Mouse (Mus musculus) layer of hippocampus, adult 9-11 months (tissue): ENCODE measurements around the gene Zfyve21.

ENCODE experiments used
- DNase-seq: peaks from one replicate; pipeline ENCODE4 v3.0.0; 2022

The Zfyve21 gene

DNA sequence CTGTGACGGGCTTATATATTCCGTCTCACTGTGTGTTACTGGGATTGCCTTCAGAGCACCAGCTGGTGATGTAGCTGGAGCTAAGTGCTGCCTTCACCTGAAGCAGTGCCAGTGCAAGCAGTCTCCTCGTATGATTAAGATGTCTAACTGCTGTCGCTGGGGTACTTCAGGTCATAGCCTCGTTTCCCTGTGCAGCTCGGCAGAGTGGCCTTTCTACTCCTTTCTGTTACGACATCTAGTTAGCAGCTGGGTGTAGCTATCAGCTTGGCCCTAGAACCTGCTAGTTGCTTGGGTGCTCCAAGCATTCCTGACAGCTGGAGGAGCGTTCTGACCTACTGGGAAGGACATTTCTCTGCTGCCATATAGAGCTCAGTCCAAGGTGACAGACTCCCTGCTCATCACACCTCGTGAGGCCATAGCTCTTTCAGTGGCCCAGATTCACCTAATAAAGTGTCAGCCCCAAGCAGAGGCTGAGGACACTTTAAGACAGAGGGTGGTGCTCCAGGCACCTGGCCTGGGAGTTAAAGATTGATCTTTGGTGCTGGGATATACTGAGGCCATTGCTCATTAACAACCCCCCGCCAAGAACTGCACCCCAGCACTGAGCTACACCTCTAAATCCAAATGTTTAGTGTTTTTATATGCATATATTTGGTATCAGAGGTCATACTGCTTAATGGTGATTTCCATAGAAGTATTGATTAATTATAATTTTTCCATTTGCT is 13.3 kb upstream of the Zfyve21 start:
- DNase-seq, result no peak

DNA sequence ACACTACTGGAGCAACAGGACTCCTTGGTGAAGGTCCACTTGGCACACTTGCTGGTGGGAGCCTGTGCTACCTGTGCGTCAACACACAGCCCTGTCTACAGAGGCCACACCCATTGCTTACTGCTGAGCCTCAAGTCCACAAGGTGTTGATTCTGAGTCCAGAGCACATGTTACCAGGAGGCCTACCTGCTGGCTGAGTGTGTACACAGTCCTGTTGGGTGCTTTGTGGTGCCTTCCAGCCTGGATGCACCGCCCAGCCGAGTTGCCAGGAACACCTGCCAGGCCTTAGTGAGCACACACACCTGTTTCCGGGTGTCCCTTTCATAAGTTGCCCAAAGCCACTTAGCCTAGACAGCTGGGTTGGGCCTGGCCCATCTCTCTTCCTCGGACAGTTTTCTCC is 10.4 kb upstream of the Zfyve21 start:
- DNase-seq, result no peak

DNA sequence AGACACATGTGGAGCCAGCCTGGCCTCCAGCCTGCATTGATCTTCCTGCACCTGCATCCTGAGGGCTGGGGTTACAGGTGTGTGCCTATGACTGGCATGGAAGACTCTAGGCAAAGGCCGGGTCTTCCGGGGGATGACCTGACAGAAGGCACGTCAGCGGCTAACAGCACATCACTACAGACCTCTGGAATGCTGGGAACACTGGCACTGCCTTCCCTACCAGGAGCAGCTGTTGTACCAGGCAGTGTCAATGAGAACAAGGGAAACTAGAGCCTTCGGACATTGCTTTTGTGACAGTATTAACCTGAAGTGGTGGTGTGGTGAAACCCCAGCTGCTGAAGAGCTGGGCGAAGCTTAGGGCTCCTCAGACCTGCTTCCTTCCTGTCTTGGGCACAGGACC is 5.2 kb upstream of the Zfyve21 start:
- no peak for DNase-seq

DNA sequence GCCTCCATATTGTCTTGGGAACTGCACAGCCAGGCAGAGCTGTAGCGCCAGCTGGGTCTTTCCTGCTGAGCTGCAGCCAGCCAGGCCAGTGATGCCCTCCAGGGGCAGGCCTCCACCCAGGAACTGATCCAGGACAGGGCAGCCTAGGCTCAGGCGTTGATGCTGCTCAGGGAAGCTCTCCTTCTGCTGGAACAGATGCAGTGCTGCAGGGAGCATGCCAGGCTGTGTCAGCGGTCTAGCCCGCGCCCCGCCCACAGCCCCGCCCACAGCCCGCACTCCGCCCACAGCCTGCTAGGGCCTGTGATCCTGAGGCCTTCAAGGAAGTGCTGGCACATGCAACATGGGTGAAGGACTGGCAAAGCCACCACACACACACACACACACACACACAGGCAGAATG is 4.2 kb upstream of the Zfyve21 start:
- DNase-seq, result peak; percentile 86

DNA sequence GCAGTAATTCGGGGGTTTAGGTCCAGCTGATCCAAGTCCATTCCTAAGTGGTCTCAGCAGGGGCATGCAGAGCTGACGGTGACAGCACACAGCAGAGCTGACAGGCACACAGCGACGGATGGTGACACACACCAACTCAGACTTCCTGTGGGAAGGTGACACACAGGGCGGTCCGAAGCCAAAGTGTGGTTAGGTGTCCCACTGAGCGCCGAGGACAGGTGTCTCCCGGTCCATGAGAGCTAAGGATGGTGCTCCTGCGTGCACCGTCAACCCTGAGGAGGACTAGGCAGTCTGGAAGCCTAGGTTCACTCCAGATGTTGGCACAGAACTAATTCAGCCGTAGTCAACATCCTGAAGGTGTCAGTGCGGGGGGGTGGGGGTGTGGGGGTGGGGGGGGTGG is 1.9 kb upstream of the Zfyve21 start:
- no peak for DNase-seq

DNA sequence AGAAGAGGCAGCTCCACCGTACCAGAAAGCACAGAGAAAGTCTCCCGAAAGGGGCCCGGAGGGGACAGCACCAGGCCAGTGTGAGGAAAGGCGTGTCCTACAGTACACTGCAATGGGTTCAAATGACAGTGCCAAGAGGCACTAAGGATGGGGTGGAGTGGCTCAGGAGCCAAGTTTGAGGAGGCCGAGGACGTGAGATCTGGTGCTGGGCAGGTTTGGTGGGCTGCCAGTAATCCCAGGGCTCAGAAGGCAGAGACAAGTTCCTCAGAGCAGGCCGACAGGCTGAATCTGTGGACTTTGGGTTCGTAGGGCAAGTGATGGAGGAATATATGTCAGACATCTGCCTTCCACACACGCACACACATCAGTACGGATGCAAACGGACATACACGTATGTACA is 1.4 kb upstream of the Zfyve21 start:
- DNase-seq, result no peak

DNA sequence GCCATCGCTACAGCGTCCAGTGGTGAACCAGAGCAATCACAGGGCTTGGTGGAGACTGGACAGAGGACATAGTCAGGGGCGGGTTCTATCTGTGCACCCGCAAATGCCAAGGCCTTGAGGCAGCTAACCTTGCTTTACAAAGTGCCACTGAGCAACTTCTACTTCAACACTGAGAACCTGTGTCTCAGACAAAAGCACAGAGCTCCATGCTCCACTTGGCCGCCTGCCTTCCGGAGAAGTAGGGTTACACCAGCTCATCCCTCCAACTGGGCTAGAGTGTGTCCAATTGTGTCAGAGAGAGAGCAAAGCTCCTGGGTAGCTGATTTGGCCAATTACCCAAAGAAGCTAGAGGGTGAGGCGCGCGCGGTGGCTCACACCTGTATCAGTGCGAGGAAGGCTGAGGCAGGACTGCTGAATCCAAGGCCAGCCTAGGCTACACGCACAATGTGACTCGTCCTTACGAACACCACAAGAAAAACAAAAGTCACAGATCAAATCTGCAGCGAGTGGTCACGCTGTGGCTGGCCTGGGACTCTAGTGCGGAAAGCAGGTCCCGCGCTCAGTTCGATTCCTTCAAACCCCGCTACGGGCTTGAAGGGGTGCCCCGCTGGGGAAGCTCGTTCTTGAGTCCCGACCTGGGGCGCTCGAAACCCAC is 732 bp upstream of the Zfyve21 start:
- no peak for DNase-seq

DNA sequence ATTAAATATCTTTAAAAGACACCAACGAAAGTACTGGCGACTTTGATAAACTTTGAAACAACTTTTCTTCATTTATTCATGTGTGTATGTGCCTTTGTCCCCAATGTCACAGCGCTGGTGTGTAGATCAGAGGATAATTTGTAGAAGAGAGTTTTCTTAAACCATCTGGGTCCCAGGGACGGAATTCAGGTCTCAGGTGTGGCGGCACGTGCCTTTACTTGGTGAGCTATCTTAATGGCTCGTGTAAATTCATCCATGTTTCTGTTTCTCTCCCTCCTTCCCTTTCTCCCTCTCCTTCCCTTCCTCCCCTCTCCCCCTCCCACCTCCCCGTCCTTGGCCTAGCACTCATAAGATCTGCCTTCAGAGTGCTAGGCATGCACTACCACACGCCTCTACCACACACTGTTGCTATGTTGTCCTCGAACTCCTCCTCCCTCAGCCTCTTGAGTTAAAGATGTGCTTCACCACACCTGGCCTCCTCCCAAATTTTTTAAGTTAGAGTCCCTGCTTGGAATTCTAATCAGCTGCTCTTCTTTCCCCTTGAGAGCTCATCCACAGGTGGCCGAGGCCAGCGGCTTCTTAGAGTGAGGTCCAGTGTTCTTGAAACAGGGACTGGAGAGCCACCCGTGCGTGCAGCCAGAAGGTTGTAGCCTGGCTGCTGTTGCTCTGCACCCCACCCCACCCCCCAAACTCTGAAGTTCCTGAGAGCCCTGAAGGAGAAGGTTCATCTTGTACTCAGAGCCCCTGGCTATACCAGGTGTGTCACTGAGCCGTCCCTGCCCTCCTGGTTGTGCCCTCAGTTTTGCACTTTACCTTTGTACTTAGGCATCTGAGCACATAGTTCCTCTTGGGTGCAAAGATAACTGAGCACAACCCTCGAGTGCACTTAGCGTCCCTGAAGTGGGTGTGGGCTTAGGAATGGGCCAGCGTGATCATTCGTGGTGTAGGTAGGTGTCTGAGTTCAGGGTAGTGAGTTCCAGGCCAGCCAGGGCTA is 1.1 kb downstream of the Zfyve21 start:
- no peak for DNase-seq

DNA sequence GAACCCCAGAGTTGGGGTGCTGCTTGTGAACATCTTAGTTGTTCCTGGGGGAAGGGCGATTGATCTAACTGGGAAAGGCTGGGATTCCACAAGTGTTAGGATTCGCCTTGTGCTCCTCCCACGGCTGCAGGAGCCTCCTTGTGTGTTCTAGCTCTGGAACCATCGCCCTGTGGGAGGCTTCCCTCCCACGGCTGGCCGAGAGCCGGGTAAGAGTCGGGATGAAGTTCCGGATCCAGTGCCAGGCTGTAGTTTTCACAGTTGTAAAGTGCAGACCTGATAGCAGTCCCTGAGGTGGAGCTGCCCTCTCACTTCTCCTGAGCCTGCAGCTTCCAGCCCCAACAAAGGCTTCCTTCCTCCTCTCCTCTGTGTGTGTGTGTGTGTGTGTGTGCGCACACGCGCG is 2.6 kb downstream of the Zfyve21 start:
- peak; percentile 84 for DNase-seq

DNA sequence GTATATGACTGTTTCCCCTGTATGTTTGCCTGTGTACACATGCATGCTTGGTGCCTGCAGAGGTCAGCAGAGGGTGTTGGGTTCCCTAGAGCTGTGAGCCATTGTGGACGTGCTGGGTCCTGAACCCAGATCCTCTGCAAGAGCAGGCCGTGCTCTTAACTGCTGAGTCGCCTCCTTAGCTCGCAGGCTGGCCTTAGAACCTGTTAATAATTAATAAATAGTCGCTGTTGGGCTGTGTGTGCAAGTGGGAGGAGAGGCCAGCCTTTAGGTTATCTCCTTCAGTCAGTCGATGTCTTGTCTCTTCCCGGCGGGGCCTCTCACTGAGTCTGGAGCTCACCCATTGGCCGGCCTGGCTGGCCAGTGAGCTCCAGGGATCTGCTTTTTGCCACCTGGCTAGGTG is 3.0 kb downstream of the Zfyve21 start:
- no peak for DNase-seq

DNA sequence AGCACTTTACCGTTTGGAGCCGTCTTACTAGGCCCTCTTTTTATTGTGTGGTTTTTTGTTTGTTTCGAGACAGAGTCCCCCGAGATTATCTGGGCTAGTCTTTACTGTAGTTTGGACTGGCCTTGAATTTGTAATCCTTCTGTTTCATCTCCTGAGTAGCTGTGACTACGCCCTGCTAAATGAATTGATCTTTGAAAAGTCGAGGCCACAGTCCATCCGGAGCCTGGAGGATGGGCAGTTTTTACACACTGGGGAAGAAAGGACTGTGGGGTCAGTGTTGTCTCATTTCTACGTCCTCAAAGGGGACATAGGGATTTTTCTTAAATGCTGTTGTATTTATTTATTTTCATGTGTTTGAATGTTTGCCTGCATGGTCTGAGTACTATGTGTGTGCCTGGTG is 4.0 kb downstream of the Zfyve21 start:
- DNase-seq, result no peak

DNA sequence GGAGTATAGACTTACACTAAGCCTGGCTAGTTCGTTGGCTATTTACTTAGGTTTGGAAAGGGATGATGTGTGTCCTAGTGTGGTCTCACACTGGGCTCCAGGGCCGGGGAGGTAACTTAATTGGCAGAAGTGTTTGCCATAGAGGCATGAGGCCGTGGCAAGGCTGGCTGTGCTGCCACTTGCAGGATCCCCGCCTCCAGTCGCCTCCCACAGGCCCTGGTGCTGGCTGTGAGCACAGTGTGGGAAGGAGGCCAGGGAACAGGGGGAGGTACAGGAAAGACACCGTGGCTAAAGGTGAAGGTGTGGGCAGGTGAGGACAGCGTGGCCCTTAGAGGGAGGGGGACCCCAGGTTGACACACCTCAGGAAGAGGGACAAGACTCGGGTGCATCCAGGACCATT is 6.0 kb downstream of the Zfyve21 start:
- no peak for DNase-seq

DNA sequence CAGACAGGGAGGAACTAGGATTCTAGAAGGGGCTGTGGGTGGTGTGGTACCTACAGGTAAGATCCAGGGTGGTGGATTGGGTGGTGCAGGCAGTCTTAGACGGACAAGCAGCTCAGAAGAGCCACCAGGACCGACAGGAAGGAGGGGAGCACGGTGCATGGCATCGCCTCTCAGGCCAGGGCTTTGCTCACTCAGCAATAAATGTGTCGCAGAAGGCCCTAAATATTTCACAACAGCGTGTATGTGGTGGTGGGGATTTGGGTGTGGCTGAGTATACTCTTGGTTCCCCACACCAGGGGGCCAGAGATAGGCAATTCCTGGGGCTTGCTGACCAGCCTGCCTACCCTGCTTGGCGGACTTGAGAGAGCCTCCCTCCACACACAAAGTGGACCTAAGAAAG is 6.7 kb downstream of the Zfyve21 start:
- no peak for DNase-seq

DNA sequence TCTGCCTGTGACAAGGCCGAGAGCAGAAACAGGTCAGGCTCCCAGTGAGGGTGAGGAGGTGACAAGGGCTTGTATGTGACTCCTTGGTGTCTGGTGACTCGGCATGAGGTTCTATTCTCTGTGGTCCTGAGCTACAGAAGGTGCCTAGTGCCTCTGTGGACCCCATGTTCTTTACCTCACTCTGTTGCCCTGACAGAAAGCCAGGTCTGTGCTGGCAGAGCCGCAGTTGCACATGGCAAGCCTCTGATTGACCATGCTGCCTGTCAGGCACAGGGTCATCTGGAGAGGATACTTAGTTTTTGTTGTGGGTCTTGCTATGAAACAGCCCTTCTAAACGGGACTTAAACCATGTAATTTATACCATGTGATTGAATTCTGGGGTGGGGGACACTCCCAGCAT is 8.0 kb downstream of the Zfyve21 start:
- no peak for DNase-seq

DNA sequence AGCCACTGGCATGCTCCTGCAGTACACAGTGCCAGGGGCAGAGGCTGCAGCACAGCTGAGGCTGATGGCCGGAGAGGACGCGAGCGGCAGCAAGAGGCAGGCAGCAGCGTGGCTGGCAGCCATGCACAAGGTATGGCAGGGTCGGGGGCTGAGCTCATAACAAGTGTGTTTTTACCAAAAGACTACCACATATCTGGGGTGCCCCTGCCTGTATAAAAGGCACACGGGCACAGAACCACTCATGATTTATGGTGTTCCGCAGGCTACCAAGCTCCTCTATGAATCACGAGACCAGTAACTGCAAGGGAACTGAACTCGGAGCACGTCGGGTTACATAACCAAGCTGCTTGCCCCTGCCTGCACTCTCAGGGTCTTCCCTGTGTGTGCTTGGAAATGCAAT is 13.6 kb downstream of the Zfyve21 start:
- DNase-seq, result no peak

DNA sequence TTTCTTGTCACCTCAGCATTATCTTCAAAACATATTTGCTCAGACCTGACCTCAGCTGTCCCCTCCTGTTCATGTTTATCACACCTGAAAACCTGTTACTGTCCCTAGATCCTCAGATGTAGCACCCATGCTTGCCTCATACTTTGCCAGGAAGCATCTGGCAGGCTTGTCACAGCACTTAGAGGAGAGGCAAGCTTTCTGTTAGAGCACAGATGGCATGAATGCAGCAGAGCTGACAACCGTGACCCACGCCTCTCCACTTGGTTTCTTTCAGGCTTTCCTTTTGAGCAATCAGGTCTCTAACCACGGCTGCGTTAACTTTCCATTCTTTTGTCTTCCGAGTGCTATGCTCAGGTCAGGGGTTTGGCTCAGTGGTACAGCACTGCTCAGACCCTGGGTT is 15.5 kb downstream of the Zfyve21 start:
- DNase-seq, result no peak

DNA sequence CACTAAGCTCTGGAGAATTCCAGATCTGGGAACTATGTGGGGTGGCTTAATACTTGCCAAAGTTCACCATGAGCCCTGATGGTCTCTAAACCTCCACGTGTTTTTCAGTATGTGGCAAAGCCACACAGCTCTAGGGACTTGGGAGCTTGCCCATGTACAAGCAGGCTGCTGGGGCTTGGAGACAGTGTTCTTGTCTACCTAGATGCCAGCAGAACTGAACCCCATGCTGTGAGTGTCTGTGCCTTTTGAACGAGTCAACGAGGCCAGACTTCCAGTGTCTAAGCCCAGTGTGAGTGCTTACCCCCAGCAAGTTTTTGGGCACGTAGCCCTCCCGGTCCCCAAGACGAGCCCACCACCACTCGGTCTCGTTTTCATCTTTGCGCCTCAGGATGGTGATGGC is 16.0 kb downstream of the Zfyve21 start:
- no peak for DNase-seq

DNA sequence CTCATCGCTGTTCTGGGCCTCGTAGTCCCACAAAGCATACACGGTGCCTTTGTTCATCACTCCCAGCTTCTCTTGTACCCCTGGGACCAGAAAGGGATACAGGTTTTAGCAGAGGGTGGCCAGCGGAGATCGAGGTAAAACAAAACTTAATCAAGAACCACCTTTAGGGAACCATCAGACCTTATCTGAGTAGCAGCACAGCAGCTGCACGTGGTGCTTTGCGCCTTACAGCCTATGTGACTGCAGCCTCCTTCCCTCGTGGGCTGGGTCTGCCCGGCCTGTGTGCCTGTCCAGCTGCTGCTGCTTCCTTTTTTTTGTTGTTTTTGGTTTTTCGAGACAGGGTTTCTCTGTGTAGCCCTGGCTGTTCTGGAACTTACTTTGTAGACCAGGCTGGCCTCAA is 16.4 kb downstream of the Zfyve21 start:
- DNase-seq, result no peak

DNA sequence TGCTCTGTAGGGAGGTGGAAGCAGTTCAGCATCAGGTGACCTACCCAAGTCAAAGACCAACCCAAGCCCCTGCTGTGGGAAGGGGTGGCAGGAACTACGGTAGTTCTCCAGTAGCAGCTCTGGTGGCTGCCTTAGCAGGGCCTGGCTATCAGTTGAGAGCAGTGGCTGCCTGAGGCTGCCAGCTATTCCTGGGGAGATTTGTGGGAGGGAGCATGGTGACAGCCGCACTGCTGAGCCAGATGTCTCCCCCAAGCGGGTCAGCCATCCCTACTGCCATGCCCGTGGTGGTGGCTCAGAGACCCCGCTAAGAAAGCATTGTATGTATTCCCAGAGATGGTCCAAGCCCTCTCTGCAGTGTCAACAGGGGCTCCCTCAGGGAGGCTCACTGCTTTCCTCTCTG is 18.7 kb downstream of the Zfyve21 start:
- DNase-seq, result no peak

DNA sequence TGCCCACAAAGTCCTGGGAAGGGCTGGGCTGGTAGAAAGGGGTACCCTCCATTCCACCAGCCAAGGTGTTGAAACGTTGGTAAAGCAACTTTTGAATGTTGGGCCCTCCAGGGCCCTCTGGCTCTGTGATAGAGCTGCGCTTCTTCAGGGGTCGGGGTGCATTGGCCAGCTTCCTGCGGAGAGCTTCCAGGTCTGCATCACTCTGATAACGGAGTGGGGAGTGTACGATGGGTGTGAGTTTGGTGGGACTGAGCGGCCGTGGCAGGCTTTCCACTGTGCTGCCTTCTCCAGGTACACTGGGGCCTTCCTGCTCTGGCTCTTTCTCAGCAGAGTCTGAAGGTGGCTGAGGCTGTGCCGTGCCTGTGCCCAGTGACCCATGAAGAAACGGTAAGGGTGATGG is 19.5 kb downstream of the Zfyve21 start:
- no peak for DNase-seq

DNA sequence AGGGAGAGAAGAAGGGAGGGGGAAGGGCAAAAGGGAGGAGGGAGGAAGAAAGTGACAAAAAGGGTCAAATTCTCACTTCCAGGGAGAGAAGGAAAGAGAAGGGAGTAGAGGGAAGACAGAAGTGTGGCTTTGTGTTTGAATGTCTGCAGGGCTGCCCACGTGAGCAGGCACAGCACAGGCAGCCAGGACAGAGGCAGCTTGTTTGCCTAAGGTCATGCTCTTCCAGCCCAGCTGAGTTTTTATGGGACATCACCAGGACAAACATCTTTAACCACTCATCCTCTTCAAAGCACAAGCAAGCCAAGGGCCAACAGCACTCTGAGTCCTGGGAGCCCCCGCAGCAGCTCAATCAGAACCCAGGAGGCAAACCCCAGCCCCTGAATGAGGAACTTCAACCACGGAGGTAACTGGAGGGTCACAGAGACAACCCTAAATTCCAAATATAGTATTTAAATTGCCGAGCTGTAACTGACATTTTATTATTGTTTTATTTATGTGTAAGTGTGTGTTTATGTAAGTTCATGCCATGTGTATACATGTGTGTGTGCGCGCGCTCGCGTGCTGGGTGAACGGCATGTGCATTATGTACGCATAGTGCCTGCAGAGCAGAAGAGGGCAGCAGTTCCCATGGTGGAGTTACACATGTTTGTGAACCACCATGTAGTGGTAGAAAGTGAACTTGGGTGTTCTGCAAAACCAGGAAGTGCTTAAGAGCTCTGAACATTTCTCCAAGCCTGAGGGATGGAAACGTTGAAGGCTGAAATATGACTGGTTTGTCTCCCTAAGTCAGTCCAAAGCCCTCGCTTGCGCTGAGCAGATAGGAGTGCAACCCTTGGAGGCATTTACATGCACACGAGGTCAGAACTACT is 28.8 kb downstream of the Zfyve21 start:
- DNase-seq, result no peak

DNA sequence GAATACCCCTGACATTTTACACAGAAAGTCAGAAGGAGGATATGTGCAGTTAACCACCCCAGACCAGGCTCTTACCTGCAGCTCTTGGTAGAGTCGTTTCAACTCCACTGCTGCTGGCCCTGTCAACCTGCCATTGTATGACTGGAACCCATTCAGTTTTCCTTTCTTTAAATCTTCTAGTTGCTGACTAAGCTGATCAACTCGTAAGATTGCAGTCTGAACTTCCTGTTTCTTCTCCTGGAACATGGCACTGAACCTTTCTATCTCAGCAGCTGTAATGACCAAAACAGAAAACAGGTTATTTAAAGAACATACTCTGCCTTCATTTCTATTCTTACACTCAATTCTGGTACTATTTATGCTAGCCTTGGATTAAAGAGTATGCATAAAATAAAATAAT is 29.5 kb downstream of the Zfyve21 start:
- DNase-seq, result no peak

DNA sequence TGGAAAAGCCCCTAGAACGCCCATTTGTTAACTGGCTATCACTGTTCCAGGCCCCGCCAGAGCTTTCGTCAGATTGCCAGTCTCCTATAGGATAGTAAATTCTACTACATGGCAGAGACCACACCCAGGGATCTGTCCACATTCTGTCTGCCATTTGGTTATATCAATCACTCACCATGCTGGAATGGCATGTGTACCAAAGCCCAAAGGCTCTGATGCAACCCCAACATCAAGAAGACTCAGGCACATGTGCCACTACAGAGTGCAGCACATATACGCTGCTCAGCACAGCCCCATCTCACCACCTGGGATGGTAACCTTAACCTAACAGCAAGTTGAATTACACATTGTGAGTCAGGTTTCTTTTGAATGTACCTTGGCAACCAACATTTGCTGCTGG is 32.0 kb downstream of the Zfyve21 start:
- DNase-seq, result no peak
